Mouse (Mus musculus) cerebellum, adult 18-20 months (tissue): ENCODE data around the gene Treh.

Source experiments
- DNase-seq, 2 experiments: peaks; one replicate each; pipeline ENCODE4 v3.0.0; 2021

The Treh gene

DNA sequence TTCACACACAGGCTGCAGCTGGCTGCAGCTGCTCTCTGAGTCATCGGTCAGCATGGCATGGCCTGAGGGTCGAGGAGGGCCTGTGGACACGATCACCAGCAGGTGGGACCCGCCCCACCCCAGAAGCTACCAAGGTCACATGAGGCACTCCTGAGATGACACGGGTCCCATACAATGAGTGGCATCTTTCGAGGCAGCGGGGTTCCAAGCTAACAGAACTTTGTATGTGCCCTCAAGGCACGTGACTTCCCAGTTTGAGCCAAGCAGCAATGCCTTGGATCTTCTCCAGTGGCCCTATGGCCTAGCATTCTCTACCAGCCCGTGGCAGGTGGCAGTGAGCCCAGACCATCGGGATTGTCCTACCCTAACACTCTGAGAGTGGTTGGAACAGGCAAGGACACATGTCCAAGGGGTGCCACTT, 44.8 kb downstream of the Treh start:
- DNase-seq = peak; percentile 88 to 91

DNA sequence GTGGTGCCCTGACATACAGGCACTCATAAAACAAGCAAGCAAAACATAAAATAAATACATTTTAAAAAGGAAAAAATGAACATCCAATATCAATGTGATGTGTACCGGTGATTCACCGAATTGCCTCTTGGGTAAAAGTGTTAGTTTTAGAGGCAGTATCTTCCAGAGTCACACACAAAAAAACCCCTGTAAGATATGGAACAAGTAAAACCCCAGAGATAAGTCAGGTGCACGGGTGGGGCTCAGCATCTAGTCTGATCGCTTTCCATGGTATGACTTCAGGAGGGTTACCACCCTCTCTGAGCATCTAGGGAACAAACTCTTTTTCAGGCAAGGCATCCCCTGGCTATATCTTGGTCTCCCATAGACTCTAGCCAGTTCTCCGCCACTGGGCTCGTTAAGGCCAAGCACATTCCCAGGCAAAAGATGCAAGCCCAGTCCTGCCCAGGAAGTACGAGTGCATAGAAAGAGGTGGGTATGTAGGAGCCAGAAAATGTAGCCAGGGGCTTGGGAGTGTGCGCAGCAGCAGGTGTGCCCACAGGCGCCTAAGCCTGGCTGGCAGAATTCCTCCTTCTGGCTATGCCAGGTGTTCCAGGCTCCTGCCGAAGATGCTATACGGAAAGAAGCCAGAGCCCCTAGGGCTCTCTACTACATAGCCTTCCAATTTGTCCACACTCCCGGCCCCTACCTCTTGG, 46.1 kb downstream of the Treh start:
- DNase-seq = peak; percentile 59 to 62

DNA sequence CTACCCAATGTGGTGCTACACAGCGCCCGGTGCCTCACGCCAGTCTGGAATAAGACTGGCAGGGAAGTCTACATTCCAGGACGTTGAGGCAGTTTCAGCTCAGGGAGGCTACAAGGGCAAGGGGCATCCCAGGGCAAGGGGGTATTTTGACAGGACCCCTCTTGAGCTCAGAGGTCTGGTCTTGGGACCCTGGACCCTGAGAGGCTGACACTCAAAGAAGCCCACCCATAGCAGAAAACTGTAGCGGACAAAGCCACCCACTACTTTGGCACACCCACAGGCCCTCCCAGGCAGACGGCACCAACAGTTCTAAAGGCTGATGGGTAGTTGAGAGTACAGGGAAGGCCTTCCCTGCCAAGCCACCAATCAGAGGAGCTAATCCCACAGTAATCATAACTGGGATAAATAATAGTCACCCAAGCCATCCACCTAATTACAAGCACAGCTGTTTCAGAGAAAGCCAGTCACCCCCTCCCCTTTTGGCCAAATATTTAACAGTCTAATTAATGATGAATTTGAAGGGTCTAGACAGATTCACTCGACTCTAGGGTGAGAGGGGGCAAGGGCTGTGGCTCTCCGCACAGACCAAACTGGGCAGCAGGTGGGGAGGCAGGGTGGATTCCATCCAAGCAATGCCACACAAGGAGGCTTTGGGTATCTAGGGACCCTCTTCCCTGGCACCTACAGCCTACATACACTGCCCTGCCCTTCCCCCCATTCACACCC, 46.8 kb downstream of the Treh start:
- DNase-seq = no peak

DNA sequence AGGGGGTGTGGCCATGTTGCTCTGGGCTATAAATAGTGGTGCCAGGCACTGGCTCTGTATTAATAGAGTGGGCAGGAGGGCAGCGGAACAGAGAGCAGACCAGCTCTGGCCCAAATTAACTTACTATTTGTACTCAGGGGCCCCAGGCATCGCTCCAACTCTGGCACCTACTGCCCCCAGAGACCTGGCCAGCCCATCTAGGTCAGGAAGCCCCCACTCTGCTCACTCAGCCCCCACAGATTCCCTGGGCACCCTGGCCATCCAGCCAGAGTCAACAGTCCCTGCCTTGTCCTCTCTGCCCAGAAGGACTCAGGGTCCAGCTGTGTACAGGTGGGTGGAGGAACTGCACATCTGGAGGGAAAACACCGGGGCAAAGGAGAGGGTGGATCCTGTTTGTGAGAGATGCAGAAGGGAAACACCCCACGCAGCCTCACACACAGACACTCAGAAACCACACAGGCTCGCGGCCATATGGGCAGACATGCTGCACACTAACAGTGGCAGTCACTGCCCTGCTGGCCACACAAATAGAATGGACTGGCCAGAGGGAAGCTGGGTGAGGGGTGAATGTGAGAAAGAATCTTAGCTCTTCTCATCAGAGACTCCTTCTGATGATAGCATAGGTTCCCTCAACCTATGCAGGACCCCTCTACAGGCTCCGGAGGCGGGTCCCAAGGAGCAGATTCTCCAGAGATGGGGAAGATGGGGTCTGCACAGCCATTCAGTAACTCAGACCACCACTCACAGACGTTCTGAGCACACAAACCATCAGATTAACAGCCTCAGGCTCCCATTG, 47.5 kb downstream of the Treh start:
- peak; percentile 72 to 75 for DNase-seq

DNA sequence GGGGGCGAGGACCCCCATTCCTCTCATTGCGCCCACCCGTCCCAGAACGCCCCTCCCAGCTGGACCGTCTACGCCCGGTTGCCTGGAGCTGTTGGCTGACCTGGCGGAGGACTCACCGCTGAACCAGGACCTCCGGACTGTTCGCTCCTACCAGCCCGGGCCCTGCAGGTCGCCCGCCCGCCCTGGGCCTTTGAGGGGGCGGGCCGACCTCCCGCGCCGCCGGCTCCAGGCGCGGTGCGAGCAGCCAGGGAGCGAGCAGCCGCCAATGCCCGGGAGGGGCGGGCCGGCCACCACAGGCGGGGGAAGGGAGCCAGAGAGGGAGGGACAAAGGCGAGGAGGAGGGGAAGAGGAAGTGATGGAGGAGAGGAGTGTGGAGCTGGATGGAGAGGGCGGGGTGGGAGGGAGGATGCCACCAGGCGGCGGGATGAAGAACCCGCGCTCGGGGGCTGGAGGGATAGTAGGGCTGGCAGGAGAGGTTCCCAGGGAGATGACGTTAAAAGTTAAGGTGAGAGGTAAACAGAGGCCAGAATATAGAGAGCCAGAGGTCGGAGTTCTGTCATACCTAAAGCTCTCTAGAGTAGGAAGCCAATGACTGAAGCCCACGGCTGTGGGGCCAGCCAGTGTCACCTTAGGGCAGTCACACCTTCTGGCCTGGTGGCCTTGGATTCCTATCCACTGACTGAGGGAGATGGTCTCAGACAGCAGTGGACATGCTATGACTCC, 48.3 kb downstream of the Treh start:
- DNase-seq = peak; percentile 93 to 97

DNA sequence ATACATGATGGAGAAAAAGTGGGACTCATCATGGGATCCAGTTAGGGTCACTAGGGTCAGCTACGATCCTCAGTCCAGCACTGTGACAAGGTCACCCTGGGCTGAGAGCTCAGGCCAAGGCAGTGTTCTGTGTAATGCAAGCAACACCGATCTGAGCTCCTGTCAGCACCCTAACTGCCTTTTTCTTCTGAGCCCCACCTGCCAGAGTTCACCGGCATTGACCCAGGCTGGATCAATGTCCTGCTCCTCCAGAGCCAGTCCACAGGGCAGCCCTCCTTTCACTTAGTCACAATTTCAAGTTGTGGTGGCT, 48.8 kb downstream of the Treh start:
- no peak for DNase-seq

- peak in 1 of 2 experiments; percentile 11 for DNase-seq
These were observed 49.5 kb downstream of the Treh start for GRCm38 (mm10) chr9:44722575-44722974.

DNA sequence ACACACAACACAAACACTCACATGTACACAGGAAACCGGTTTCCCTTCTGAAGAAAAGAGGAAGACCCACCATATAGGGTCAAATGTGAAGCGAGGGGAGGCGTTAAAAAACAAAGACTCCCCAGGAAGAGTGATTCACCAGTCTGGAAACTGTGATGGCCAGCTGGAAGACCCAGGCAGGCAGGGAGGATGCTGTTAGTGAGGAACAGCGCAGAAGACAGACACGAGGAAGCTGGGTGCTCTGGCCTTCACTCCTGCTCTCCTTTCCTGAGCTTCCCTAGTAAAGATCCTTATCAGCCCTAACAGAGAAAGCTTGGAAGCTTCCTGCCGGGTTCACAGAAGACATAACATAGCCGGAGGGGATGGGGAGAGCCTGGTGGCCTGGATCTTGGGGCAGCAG, 50.0 kb downstream of the Treh start:
- DNase-seq = peak in 1 of 2 experiments; percentile 2

DNA sequence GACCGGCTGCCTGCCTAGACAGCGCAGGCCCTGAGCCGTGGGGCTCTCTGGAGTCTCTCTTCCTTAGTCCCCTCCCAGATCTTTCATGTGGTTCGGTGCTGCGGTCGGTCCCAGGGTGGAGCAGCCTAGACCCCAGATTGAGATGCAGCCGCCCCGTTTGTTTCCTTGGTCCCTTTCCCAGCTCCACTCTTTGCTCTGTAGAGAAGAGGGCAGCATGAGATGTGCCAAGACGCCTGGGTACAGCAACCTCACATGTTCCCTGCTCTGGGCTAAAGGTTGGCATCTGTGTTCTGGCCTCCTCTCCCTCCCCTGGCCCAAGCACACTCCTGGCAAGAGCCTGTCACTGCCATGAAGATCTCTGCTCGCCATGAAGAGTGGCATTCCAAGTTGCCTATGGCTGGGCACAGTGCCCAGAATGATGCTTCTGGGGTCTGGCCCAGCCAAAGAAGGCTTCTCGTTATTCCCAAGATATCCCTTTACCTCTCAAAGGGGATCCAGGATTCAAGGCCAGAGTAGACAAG, 50.5 kb downstream of the Treh start:
- peak in 1 of 2 experiments; percentile 5 for DNase-seq

DNA sequence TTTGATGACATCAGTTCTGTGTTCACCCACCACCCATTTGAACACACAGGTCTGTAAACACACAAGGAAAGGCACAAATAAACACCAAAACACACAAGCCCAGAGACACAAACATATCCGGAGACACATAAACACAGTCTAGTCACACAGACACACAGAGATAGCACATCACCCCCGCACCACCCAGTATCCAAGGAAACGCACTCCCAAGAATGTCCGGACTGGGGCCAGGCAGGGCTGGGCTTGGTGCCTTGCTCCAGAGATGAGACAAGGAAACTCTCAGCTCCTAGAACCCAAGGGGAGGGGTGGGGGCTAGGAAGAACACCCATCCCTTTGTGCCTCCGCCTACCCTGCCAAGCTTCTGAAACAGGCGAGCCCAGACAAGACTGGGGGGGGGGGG, 51.2 kb downstream of the Treh start:
- DNase-seq = peak in 1 of 2 experiments; percentile 17

- DNase-seq = no peak
These were observed 51.6 kb downstream of the Treh start for GRCm38 (mm10) chr9:44724665-44725064.

GRCm38 (mm10) chr9:44726431-44727146, 53.6 kb downstream of the Treh start:
- no peak for DNase-seq

DNA sequence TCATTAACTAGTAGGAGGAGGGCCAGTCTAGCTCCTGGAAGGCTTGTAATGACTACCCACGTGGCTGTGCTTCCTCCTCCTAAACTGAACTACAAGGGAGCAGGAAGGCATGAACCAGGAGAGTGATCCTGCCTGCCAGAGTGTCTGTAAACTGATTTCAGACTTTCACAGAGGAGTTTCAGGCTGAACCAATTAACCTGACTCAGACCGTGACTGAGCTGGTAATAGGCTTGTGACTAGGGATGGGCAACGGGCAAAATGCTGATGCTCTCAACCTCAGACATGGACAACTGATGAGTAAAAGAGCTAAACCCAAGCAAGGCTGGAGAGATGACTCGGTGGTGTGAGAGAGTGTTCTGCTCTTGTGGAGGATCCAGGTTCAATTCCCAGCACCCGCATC, 54.4 kb downstream of the Treh start:
- DNase-seq = no peak

GRCm38 (mm10) chr9:44732130-44732549, 59.1 kb downstream of the Treh start:
- DNase-seq = no peak

DNA sequence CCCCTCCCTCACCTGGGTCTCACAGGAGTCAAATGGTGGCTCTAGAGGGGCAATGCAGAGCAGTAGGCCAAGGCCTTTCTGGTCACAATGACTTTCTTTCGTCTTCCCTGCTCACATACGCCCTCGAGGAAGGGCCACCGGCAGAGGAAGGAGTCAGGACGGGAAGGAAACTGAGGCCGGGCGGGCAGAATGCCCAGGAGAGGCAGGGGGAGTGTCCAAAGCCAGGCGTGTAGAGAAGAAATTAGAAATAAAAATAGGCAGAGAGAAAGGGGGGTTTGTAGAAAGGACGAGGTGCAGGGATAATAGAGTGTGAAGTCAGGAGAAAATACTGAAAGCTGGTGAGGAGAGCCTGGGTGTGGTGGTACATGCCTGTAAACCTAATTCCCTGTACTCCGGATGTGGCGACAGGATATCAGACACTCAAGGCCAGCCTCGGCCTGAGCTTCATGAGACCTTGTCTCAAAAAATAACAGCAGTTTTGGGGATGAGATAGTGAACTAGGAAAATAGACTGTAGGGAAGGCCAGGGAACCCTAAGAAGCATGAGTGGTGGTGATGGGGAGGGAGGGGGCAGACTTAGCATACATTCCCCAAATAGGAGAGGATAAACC, 60.0 kb downstream of the Treh start:
- no peak for DNase-seq

- peak; percentile 44 to 64 for DNase-seq
These were observed 60.9 kb downstream of the Treh start for GRCm38 (mm10) chr9:44733671-44734523.

DNA sequence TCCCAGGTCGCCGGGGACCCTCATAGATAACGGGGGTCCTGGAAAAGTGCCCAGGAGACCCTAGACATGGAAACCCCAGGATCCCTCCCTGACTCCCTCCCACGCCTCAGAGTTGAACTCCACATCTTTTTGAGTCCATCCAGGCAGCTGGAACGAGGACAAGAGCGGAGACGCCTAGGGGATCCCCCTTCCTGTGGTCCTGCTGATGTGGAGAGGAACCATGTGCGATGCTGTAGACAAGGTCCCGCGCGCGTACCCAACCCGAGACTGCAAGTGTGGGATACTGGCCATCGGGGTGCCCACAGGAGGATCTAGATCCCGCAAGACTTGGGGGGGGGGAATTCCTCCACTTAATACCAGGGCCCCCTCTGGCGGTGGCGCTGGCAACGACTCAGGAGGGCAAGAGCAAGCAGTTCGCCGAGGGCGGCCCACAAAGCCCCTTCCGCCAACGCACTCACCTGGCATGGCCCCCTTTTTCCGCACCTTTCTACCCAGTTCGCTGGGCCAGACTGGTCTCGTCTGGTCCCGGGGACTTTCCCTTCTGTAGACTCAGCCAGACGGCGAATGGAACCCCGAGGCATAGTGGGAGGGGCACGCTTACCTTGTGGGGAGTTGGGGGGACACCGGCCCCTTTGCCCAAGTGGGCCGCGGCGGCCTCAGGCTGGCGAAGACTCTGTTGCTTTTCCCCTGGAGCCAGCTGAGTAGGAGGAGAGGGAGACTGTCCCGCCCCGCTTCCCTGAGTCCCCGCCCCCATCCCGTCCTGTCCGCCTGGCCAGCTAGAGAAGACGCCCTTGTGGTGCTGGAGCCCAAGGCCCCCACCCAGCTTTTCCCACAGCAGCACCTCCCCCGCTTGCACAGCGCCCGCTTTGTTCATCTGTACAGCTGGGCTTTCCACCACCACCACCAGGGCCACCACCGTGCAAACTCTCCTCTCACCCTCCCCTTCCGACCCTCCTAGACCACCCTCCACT, 61.8 kb downstream of the Treh start, which contains the start of gene Phldb1:
TSS of gene Phldb1 (minus strand) at position 675 of the 971 bp plus-strand sequence.
- peak; percentile 50 for DNase-seq

DNA sequence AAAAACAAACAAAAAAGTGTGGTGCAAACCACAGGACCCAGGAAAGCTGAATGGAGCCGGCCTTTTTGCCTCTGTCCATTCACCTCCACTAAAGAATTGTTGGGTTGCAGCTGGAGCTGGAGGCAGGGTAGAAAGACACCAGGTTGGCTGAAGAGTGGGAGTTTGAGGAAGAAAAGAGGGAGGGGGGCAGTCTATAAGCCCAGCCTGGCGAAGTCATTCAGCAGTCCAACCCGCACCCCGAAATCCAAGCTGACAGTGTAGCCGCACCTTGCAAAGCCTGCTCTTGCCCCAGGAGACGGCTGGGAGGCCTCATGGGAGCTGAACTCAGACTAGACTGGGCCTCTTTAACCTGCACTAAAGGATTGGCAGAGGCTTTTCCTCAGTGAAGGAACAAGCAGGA, 62.9 kb downstream of the Treh start:
- no peak for DNase-seq
